Mouse (Mus musculus) MN1 (cell line): Measurements from ENCODE around the gene Tph2.
"Not testable (repeated sequence)": the region's sequence is repeated elsewhere in the genome, so short reads cannot be mapped to it uniquely, and the experiment has no call there.

Experiments used
- DNase-seq: peaks from one replicate; pipeline ENCODE4 v3.0.0-alpha.2; 2016; ENCODE audit warnings: low spot score

Gene Tph2

DNA sequence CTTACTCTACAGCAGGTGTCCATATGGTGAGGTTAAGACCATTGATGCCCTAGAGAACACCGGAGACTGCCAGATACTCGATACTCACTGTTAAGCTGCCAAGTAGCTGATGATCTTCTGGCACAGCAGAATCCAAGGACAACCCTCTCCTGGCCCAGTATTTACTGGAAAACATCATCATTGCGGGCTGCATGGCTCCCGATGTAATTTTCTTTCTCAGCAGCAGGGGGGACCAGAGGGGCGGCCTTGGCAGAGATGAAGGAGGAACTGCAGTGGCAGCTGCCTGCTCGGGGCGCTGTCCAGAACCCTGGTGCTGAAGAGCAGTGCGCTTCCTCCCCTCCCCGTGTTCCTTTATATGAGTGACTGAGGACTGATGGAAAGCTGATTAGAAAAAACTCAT, at the start of gene Tph2:
Tph2 (minus strand) TSS at position 326 of the 400 bp plus-strand sequence.
- DNase-seq: peak; percentile 77

DNA sequence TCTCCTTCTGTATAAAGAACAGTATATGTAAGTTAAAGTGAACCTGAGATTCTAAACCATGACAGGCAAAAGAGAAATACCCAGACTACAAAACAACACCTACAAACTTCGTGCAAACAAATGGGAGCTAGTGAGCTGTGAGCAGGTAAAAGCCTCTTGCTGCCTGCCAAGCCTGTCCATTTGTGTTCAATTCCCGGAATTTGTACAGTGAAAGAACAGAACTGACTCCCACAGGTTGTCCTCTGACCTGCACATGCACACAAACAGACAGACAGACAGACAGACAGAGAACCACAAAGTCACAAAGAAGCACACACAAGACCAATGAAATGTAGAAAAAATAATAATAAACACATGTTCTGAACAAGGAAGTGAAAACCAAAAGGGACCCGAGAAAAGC, 49.0 kb upstream of the Tph2 start:
- DNase-seq: no peak

DNA sequence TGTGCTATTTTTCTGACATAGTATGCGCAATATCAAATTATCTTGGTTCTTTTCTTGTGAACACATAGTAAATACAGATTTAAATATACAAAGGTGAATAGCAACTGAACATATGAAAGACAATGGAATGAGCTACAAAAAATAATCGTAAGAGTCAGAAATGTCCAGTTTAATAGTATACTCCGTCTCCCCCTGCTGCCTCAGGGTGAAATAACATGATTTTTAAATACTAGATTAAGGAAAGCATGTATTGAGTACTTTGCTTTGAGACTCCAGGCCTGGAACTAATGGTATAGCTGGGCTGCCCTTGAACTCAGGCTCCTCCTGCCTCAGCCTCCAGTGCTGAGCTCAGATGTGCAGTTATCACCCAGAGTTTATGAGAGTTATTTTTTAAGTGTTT, 47.7 kb upstream of the Tph2 start:
- DNase-seq: peak; percentile 52

DNA sequence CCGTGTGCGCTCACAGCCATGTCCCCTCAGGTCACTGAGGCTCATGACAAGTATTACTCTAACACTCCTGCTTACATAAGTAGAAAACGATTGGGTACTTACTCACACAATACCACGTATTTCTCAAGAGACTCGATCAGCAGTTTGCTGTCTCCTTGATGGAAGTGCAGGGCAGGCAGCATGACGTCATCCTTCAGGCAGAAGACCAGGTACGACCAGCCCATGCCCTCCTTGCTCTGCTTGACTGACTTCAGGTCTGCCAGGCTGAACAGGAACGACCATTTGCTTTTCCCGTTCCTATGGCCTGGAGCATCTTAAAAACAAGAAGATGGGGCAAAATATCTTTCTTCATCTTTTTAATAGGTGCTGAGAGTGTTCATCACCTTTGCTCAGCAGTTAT, 44.2 kb upstream of the Tph2 start:
- DNase-seq: no peak

DNA sequence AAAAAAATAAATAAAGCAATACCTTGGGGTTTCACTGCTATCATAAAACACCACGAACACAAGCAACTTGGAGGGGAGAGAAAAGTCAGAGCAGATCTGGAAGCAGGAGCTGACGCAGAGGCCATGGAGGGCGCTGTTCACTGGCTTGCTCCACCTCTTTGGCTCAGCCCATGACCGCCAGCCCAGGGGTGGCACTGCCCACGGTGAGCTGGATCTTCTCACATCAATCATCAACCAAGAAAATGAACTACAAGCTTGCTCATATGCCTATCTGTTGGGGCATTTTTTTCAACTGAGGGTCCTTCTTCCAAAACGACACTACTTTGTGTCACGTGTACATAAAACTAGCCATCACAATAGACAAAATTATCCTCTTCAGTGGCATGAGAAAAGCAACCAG, 41.8 kb upstream of the Tph2 start:
- no peak for DNase-seq

DNA sequence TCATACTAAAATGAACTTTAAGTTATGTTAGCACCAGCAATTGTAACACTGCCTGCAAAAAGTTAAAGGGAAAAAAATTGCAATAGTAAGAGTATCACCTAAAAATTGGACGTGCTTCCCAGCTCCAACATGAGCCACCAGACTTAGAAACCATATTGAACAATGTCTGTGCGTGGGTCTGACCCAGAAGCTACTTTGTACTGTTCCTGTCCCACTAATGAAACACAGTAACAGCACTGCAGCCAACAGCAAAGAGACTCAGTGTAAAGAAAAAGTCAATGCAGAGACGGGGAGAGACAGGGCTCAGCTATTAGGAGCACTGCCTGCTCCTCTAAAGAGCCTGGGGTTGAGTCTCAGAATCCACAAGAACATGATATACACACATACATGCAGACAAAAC, 39.0 kb upstream of the Tph2 start:
- DNase-seq: no peak

DNA sequence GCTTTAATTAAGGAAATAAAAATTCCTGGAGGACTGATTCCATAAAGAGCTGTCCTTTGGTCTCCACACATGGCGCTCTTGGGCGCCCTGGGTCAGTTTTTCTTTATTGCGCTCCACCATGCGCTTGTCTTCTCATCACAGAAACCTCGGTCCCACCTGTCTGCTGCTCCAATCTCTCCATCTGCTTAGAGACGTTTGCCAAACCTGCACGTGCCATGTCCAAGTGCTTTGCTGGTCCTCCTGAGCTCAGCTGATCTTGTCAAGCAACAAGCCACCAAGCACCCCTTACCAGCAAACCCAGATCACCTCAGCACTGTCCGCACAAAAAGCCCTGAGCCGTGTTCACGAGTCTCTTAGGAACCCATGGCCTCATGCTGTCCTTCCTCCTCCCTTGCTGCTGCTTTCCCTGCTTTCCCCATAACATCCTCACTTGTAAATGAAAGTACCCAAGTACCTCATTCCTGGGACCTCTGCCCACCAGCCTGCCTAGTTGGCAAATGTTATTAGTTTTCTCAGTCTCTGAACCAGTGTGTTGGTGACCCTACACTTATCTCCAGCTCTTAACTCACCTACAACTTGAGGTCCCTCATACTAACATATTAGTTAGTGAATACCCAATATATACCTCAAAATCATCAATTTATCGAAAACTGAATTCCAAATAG, 28.2 kb upstream of the Tph2 start:
- DNase-seq: no peak

DNA sequence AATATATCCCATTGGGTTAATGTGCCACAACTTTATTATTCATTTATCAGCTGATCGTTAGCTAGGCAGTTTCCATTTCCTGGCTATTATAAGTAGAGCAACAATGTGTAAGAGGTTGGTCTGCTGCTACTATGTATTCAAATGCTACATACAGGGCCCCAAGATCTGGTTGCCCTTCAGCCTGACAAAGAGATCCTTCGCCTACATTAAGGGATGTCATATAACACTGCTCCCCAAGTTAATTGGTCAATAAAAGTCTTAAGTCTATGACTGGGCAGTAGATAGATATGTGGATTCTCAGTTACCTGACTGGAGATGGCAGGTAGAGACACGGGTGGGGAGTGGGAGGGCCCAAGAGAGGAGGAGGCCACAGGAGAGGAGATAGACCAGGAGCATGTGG, 21.0 kb upstream of the Tph2 start:
- no peak for DNase-seq

DNA sequence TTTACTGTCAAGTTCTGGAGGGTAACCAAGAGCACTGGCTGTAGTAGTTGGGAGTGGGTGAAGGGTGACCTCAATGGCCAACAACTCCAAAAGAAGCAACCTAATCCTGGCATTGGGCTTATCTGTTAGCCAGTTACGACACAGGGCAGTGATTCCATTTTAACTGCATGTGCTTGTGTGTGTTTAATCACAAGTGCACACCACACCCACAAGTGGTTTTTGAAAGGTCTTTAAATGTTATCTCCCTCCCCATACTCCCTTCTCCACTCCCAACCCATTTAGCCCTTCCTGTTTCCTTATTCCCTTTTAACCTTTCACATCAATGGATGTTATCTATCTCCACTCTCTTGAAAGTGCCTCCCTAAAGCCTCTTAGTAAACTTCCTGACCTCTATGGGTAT, 20.5 kb upstream of the Tph2 start:
- no peak for DNase-seq

DNA sequence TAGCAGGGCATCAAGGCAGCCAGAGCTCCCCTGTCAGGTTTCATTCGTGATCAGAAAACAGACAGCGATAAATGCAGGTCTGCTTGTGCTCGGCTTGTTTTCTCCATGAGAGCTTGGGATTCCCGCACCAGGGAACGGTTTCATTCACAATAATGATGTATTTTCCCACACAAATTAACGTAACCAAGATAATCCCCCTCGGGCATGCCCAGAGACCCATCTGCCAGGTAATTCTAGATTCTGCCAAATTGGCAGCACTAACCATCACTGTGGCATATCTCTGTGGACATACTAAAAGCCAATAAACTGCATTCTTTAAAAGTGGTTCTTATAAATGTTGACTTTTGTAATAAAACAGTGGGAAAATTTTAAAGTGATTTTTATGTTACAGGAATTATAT, 6.4 kb upstream of the Tph2 start:
- no peak for DNase-seq

DNA sequence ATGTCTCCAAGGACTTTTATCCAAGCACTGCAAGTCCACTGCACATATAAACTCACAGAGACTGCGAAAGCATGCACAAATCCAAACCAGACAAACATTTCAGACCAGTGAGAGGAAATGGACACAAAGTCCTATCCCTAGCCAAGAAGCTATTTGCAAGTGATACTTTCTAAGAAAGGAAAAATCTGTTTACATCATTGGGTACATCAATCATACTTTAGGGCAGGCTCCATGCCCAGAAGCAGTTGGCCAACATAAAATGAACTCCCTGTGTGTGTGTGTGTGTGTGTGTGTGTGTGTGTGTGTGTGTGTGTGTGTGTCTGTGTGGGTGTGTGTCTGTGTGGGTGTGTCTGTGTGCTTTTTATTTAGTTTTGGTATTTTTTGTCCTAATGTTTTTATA, 2.6 kb upstream of the Tph2 start:
- DNase-seq: no peak

DNA sequence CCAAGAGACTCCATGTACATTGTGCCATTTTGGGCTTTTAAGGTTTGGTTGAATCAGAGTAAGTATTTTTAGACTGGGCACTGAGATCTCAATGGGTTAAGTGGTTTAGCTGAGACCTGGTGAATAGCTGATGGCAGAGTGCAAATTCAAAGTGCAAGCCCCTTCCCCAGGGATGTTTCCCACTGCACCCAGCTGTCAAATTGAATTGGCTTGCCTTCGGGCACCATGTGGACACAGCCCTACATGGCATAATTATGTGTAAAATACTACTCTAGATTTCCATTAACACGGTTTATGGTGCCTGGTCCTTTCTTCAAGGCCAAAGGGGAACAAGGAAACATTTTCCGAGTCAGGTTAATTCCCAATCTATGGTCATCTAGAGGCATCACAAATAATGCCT, 3.8 kb downstream of the Tph2 start:
- no peak for DNase-seq

DNA sequence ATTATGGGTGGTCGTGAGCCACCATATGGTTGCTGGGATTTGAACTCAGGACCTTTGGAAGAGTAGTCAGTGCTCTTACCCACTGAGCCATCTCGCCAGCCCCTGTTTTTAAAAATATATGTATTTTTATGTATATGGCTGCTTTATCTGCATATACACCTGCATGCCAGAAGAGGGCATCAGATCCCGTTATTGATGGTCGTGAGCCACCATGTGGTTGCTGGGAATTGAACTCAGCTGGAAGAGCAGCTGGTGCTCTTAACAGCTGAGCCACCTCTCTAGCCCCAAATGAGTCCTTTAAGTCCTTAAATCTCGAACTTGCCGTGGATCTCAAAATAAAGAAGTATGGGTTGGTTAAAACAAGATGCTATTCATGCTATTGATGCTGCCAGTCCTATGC, 6.8 kb downstream of the Tph2 start:
- not testable (repeated sequence) for DNase-seq

DNA sequence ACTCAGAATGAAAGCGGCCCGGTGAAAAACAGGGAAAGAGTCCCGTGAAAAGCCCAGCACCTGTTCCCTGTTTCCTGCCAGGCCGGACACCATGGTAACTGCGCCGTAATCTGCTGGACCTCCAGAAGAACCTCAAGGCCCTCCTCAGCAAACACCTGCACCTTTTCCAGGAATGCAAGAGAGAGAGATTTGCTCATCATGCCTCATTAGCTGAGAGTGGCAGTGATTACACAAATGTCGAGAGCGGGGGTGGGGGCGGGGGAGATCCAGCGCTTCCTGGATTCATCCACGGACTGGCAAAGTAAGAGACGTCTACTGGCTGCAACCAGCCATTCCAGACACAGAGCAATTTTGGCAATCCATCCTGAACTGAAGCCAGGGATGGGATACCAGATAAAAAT, 9.2 kb downstream of the Tph2 start:
- DNase-seq: peak; percentile 67

DNA sequence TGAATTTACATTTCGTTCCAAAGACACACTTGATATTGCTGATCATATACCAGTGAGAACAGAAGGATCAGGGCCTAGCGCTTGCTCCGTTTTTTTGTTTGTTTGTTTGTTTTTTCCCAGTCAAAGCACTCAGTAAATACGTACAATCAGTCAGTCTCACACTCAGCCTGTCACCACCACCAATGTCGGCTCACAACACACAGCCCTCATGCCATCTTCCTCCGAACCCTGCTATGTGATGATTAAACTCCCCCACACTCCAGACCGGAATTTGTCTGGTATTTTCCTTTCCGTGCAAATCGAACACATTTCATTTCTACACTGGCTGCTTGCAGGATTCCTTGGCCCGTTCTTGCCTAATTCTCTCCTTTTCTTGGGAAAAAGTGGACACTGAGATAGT, 11.5 kb downstream of the Tph2 start:
- DNase-seq: no peak

DNA sequence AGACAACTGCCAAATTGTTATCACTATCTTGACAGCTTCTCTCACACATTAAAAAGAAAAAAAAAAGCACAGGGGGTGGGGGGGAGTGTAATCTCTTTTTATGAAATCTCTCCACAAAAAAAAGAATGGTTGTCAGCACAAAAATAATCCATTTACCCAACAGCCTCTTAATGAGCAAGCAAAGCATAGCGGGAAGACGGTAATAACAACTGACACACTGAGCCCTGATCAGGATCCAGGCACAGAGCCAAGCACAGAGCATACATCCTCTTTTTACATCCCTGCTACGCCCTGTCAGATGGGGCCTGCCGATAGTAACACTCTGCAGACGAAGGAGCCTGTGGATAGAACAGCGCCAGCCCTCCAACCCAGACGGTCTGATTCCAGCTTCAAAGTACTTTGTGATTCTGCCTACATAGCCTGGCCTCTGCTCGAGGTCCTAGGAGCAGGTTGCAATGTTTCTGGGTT, 13.4 kb downstream of the Tph2 start:
- peak; percentile 95 for DNase-seq

DNA sequence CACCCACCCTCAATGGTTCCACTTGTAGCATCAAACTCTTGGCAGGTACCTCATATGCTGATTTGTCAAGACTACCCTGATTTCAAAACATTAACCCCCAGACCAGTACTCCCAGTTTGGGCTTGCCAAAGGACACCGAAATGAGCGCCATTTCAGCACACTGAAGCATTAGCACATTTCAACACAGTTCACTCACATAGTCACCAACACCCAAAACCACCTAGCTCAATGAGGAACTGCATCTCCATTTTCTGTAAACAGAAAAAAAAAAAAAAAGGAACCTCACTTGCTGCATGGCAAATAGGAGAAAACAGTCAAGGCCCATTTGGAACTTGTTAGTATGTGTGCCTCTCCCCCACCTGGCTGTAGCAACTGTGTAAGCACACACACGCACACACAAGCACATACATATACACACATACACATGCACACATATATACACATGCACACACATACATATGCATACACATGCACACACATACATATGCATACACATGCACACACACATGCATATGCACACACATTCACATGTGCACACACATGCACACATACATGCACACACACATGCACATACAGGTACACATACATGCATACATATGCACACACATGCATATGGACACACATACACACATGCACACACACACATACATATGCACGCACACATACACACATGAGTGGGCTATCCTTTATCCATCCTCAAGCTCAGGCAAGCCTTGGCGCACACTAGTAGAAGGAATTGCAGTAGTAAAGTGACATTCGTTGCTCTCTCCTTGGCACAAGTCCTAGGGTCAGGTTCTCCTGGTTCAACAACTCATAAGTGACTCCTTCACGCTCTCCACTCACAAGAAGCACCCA, 14.1 kb downstream of the Tph2 start:
- DNase-seq: peak; percentile 67

DNA sequence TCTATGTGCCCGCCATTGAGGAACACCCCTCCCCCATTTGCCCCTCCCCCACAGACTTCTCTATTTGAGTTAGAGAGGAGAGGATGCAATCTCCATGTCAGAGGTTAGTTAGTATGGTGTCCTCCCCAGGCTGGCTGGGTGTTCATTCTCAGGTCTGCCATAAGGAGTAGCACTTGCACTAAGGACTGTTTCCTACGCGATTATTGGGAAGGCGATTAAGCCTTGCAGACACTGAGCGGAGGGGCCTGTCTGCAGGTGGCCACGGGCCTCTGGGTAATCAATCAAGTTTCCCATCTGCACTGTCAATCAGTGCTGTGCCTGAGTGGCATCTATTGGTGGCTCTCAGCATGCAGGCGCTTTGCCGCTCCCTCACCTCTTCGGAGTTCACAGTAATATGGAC, 15.4 kb downstream of the Tph2 start:
- DNase-seq: peak; percentile 24

DNA sequence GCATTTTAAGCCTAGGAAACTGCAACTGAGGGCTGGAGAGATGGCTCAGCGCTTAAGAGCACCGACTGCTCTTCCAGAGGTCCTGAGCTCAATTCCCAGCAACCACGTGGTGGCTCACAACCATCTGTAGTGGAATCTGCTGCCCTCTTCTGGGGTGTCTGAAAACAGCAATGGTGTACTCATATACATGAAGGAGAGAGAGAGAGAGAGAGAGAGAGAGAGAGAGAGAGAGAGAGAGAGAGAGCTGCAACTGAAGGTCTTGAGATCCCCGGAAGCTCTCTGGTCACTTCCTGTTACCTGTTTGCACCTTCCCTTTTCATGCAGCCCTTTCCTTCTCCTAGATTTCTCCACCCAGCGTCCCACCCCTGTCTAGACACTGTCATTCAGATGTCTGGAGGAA, 24.5 kb downstream of the Tph2 start:
- DNase-seq: no peak

DNA sequence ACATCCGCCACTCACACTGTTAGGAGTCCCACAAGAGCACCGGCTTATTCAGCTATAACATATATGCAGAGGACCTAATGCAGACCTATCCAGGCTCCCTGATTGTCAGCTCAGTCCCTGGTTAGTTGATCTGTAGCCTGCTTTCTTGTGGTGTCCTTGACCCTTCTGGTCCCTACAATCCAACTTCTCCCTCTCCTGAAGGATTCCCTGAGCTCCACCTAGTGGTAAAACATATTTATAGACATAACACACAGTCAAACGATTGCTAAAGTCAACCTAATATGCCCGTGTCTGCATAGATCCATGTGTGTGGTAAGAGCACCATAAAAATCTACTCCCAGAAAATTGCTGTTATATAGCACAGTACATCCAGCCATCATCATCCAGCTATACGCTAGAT, 37.5 kb downstream of the Tph2 start:
- DNase-seq: peak; percentile 72

DNA sequence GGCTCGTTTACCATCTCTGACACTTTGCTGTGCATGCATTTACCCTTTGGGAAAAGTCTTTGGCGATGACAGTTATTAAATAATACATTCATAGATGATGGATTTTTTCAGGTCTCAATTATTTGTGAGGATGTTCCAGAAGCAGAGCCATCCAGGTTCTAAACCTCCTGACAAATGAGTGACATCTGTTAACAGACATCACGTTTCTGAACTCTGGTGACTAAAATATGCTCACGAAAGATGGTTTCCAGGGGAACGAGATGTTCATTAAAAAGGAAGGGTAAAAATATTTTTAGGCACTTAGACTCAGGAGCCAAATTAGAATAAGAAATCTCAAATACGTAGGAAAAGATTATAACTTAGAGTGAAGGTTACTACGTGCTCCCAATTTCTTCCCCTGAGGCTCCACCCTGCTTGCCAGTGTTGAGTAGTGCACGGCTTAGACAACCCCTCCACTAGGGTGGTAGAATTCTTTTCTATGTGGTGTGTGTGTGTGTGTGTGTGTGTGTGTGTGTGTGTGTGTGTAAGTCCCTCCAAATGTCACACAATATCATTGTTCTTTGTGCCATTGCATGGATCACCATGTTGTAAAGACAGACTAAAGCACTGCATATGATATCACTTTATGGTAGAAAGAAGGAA, 38.4 kb downstream of the Tph2 start:
- DNase-seq: no peak

DNA sequence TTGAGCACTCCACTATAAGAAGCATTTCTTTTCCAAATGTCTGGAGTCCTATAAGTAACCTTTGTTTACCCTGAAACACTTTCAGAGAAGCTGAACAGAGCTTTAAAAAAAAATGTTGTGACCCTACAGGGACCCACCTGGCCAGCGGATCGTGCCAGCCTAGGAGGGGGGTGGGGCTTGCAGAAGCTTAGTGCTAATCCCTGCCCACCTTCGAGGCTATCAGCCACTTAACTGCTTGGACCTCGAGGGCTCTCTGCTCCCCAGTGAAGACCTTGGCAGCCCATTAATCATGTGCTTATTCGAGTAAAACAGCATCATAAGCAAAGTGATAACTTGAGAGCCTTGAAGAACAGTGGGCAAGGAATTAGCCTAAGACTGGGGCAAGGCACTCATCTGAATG, 40.3 kb downstream of the Tph2 start:
- no peak for DNase-seq

DNA sequence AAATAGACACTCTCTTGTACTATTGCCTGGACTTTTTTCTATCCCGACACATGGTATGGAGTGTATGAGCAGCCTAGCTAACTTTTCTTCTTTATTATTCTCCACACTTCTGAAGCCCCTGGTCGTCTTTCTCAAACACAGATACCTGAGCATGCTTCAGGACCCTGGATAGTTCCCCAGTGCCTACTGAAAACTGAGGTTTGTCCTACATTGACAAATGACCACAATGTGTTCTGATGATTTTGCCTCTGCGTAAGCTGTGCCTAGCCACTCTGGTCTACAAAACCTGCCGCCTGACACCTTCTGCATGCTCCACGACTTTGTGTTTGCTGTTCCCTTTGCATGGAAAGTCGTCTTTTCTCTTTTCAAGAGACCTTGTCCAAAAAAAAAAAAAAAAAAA, 41.2 kb downstream of the Tph2 start:
- no peak for DNase-seq
